Mouse (Mus musculus) spleen, adult 2 months (tissue): ENCODE results near the gene Chaf1a.

Experiments
- CTCF ChIP-seq: fragments of 200-500 bp; IDR thresholded peaks from 2 replicates; pipeline ENCODE4 v1.5.1; 2011; ENCODE audit warnings: mild to moderate bottlenecking, inconsistent platforms; ENCODE audit not compliant: insufficient read depth, insufficient read length, insufficient replicate concordance; ENCODE audit errors: extremely low read depth
- POLR2A ChIP-seq: fragments of 200-500 bp; IDR thresholded peaks from 2 replicates; pipeline ENCODE4 v1.6.1; 2011; ENCODE audit warnings: low read depth, low read length, inconsistent platforms

DNA sequence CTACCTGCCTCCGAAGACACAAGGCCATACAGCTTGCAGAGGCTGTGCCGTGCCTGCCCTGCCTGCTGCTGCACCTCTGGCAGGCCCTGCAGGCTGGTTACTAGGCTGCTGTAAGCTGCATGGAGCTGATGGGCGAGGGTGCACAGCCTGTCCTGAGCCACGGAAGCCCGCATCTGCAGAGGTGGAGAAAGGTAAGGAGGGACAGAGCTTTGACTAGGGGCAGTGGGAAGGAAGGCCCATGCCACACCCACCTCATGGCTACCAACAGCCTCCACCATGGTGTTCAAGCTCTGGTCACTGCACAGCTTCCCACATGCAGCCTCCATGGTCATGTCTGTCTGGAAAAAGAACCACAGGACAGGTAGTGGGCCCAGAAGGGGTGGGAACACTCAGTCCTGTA is 61.9 kb downstream of the Chaf1a start:
- TF ChIP-seq CTCF = no peak
- TF ChIP-seq POLR2A = no peak
